Mouse (Mus musculus) olfactory bulb, adult 2 months (tissue): Measurements from ENCODE around the gene Fgfr2.

Experiments used
- CTCF ChIP-seq: fragments of 200-500 bp; IDR thresholded peaks from 2 replicates; pipeline ENCODE4 v1.5.1; 2012; ENCODE audit warnings: low read depth, mild to moderate bottlenecking, low read length, moderate library complexity; ENCODE audit not compliant: insufficient read depth
- POLR2A ChIP-seq: fragments of 200-500 bp; IDR thresholded peaks from 2 replicates; pipeline ENCODE4 v1.6.1; 2012; ENCODE audit warnings: mild to moderate bottlenecking, low read depth, low read length, moderate library complexity; ENCODE audit not compliant: insufficient read depth

DNA sequence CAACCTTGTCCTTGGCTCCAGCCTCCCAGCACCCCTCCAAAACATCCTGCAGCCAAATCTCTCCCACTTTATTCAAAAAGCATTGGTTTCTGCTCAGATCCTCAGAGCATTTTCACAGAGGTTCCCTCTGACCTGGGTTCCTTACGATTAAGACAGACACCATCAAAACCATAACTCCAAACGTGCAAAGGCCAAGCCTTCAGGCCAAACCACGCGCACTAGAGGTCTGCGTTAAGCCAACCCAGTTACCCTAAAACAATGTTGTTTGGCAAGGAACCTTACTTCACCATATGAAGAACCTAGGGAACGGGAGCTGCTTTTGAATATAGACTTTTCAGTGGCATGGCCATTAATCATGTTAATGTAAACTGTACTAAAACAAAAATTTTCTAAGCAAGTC, 313.4 kb downstream of the Fgfr2 start:
- TF ChIP-seq CTCF: no peak
- TF ChIP-seq POLR2A: no peak
